12 mouse cellular contexts compared by ENCODE assay signal in the genomic region with DNA sequence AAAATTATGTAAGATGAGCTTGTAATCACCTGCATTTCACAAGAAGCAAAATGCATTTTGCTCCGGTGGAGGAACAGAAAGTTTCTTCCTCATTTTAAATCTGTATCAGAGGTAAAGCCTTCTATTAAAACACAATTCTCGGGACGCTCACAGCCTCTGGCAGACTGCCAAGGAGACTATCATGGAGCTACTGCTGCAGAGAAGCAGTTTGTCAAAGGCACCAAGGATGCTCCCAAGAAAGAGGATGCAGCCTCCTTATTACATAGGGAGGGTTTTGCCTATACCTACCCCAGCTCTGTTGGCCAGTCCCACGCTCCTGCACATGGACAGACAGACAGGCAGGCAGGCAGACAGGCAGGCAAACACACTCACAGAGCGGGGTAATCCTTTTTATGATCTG. TPM values are rescaled to one million over a fixed set of nuclear protein-coding genes. Genes with fewer than 3 reads are reported as not detected.
DNase-seq lines count a peak whose midpoint lies in the region; ATAC-seq and TF ChIP-seq lines count a peak whose summit lies in the region.
"Had no signal": no experiment of that assay in that cellular context is flagged by ENCODE, and none has a peak within 500 bp of the region (broad histone marks: within the 10 kb centered on the region; RNA-seq: fewer than 3 reads in every experiment).

No protein-coding gene starts in this region.

- peak overlapping the region; percentile 23; the same call in 1 of the 2 replicates for H3K9ac ChIP-seq in heart, embryonic 14.5 days (ENCODE audit: low read length)
- H3K9ac ChIP-seq in heart, embryonic 12.5 days: no peak overlapping the region
- H3K9ac ChIP-seq in midbrain, embryonic 12.5 days (replicated peaks): no peak overlapping the region
- no peak overlapping the region for H3K9ac ChIP-seq in midbrain, embryonic 11.5 days (ENCODE audit: low read length)
- H3K9ac ChIP-seq in midbrain, postnatal 0 days (replicated peaks; ENCODE audit: low read length, poor library complexity, severe bottlenecking): no peak overlapping the region
- H3K9ac ChIP-seq: embryonic facial prominence, embryonic 13.5 days had no signal

- ATAC-seq in heart, embryonic 14.5 days (ENCODE audit: insufficient number of reproducible peaks, insufficient read depth, low FRiP score, low read depth): no peak
- ATAC-seq in heart, embryonic 12.5 days (ENCODE audit: insufficient number of reproducible peaks, low FRiP score): no peak
- no peak for ATAC-seq in midbrain, embryonic 12.5 days (ENCODE audit: low FRiP score, low read depth)
- no peak for ATAC-seq in midbrain, embryonic 11.5 days (ENCODE audit: low FRiP score)
- ATAC-seq in midbrain, postnatal 0 days (ENCODE audit: low FRiP score): no peak

- H3K4me2 ChIP-seq in heart, embryonic 14.5 days (ENCODE audit: low read length): no peak overlapping the region
- H3K4me2 ChIP-seq in heart, embryonic 12.5 days: no peak overlapping the region
- H3K4me2 ChIP-seq in midbrain, embryonic 12.5 days (replicated peaks): no peak overlapping the region
- H3K4me2 ChIP-seq in midbrain, embryonic 11.5 days: no peak overlapping the region
- peak overlapping the region; percentile 12; the same call in 1 of the 2 replicates for H3K4me2 ChIP-seq in midbrain, postnatal 0 days (ENCODE audit: low read depth, low read length, poor library complexity, severe bottlenecking)
- H3K4me2 ChIP-seq: embryonic facial prominence, embryonic 13.5 days had no signal

- no peak for DNase-seq in midbrain, embryonic 11.5 days (ENCODE audit: low spot score, missing footprints)
- DNase-seq in cerebellum, adult 9-11 months: peak; percentile 27
- peak; percentile 84 for DNase-seq in midbrain, postnatal 0 days (ENCODE audit: low spot score)
- no peak for DNase-seq in thymus, postnatal 4 days
- DNase-seq in urinary bladder, postnatal 36 days (ENCODE audit: low spot score in 2 of 2): no peak
- DNase-seq: lung, adult 2 months; spleen, adult 18-20 months had no signal

- no peaks in the 10 kb centered on the region for H3K9me3 ChIP-seq in heart, embryonic 14.5 days (ENCODE audit: control insufficient read depth, low read length)
- H3K9me3 ChIP-seq in heart, embryonic 12.5 days (replicated peaks): no peaks in the 10 kb centered on the region
- no peaks in the 10 kb centered on the region for H3K9me3 ChIP-seq in midbrain, embryonic 12.5 days
- no peaks in the 10 kb centered on the region for H3K9me3 ChIP-seq in midbrain, embryonic 11.5 days (ENCODE audit: control insufficient read depth, low read length)
- no peaks in the 10 kb centered on the region for H3K9me3 ChIP-seq in midbrain, postnatal 0 days (ENCODE audit: low read length)
- H3K9me3 ChIP-seq: embryonic facial prominence, embryonic 13.5 days had no signal

- no peak overlapping the region for H3K27ac ChIP-seq in heart, embryonic 14.5 days (replicated peaks in 1 of 2; ENCODE audit: control insufficient read depth in 1 of 2, insufficient read depth in 1 of 2, low read depth in 2 of 2, low read length in 2 of 2)
- no peak overlapping the region for H3K27ac ChIP-seq in heart, embryonic 12.5 days (ENCODE audit: poor library complexity, severe bottlenecking)
- 0 out of 2 replicates have a peak overlapping the region, but pooled peaks have one; percentile 20 for H3K27ac ChIP-seq in midbrain, embryonic 12.5 days (replicated peaks)
- no peak overlapping the region for H3K27ac ChIP-seq in midbrain, embryonic 11.5 days (ENCODE audit: low read depth, low read length)
- H3K27ac ChIP-seq in midbrain, postnatal 0 days (ENCODE audit: low read depth, low read length): no peak overlapping the region
- H3K27ac ChIP-seq: embryonic facial prominence, embryonic 13.5 days had no signal

- H3K27me3 ChIP-seq in heart, embryonic 14.5 days (ENCODE audit: control insufficient read depth, insufficient read depth, low read length): no peaks in the 10 kb centered on the region; the same call in 1 of the 2 replicates
- no peaks in the 10 kb centered on the region for H3K27me3 ChIP-seq in heart, embryonic 12.5 days (replicated peaks)
- H3K27me3 ChIP-seq in midbrain, embryonic 12.5 days: no peaks in the 10 kb centered on the region
- no peaks in the 10 kb centered on the region for H3K27me3 ChIP-seq in midbrain, embryonic 11.5 days (ENCODE audit: control insufficient read depth, insufficient read depth, low read length)
- H3K27me3 ChIP-seq in midbrain, postnatal 0 days (ENCODE audit: insufficient read depth, low read length): no peaks in the 10 kb centered on the region
- H3K27me3 ChIP-seq: embryonic facial prominence, embryonic 13.5 days had no signal

- TF ChIP-seq CTCF in midbrain, postnatal 0 days (IDR thresholded peaks at IDR 0.05): no peak

- H3K4me3 ChIP-seq in heart, embryonic 14.5 days (ENCODE audit: control insufficient read depth in 1 of 2, insufficient read depth in 1 of 2, low read depth in 1 of 2, low read length in 2 of 2): no peak overlapping the region
- H3K4me3 ChIP-seq in heart, embryonic 12.5 days: no peak overlapping the region
- H3K4me3 ChIP-seq in midbrain, embryonic 12.5 days: no peak overlapping the region
- no peak overlapping the region for H3K4me3 ChIP-seq in midbrain, embryonic 11.5 days (ENCODE audit: low read depth, low read length)
- no peak overlapping the region for H3K4me3 ChIP-seq in midbrain, postnatal 0 days (ENCODE audit: low read depth, low read length)
- H3K4me3 ChIP-seq: embryonic facial prominence, embryonic 13.5 days had no signal

- H3K4me1 ChIP-seq in heart, embryonic 14.5 days (ENCODE audit: control insufficient read depth in 2 of 2, insufficient read depth in 2 of 2, low read length in 2 of 2): 0 out of 4 replicates have a peak, but pooled peaks cover 0 to 2% of the 10 kb centered on the region in 2 experiments
- H3K4me1 ChIP-seq in heart, embryonic 12.5 days (replicated peaks): no peaks in the 10 kb centered on the region
- H3K4me1 ChIP-seq in midbrain, embryonic 12.5 days: peaks cover 20% of the 10 kb centered on the region; the same call in 1 of the 2 replicates
- H3K4me1 ChIP-seq in midbrain, embryonic 11.5 days (ENCODE audit: control insufficient read depth, insufficient read depth, low read length): no peaks in the 10 kb centered on the region
- no peaks in the 10 kb centered on the region for H3K4me1 ChIP-seq in midbrain, postnatal 0 days (ENCODE audit: insufficient read depth, low read length)

- 33% methylated on average over 5 of the region's 5 CpGs for WGBS in heart, embryonic 14.5 days
- 34% methylated on average over 5 of the region's 5 CpGs for WGBS in heart, embryonic 12.5 days
- WGBS in midbrain, embryonic 12.5 days: 51% methylated on average over 5 of the region's 5 CpGs
- 72% methylated on average over 5 of the region's 5 CpGs for WGBS in midbrain, embryonic 11.5 days
- 32% methylated on average over 5 of the region's 5 CpGs for WGBS in midbrain, postnatal 0 days

- no peaks in the 10 kb centered on the region for H3K36me3 ChIP-seq in heart, embryonic 14.5 days (ENCODE audit: control insufficient read depth, insufficient read depth, low read length)
- no peaks in the 10 kb centered on the region for H3K36me3 ChIP-seq in heart, embryonic 12.5 days
- no peaks in the 10 kb centered on the region for H3K36me3 ChIP-seq in midbrain, embryonic 12.5 days
- no peaks in the 10 kb centered on the region for H3K36me3 ChIP-seq in midbrain, embryonic 11.5 days (ENCODE audit: control insufficient read depth, insufficient read depth, low read length)
- no peaks in the 10 kb centered on the region for H3K36me3 ChIP-seq in midbrain, postnatal 0 days (ENCODE audit: insufficient read depth, low read length)
- H3K36me3 ChIP-seq: embryonic facial prominence, embryonic 13.5 days; G1E had no signal

RNA-seq across cellular contexts. Expression of a gene that starts 16.4 kb away (rescaled TPM):
- polyA plus RNA-seq in heart, embryonic 14.5 days (2014; fragmentation: Nextera tagmentation; extraction: Ambion mirVana): 0.22 and 0.50 TPM in 2 replicates
- polyA plus RNA-seq in heart, embryonic 12.5 days (2016; fragmentation: Nextera tagmentation; extraction: Ambion mirVana): 0.42 and 0.48 TPM in 2 replicates
- 3.3 and 4.1 TPM in 2 replicates for polyA plus RNA-seq in midbrain, embryonic 12.5 days (2016; fragmentation: Nextera tagmentation; extraction: Ambion mirVana)
- polyA plus RNA-seq in midbrain, embryonic 11.5 days (2014; fragmentation: Nextera tagmentation; extraction: Ambion mirVana): 1.9 and 2.0 TPM in 2 replicates
- 11.9 TPM in 2 replicates for total RNA-seq in midbrain, postnatal 0 days (2014; rRNA removed)
- polyA plus RNA-seq in midbrain, postnatal 0 days (2015; fragmentation: Nextera tagmentation; extraction: Ambion mirVana): 1.8 and 2.7 TPM in 2 replicates
- polyA plus RNA-seq: G1E had no signal

Comparison
In these comparisons a context has a peak if more than half of its experiments do, and no peak if none do; other contexts are left out.
1. DNase-seq: peak in cerebellum, adult 9-11 months (single experiment) and midbrain, postnatal 0 days (single experiment); none in midbrain, embryonic 11.5 days (single experiment), thymus, postnatal 4 days (single experiment) and urinary bladder, postnatal 36 days (0 of 2).